Mouse (Mus musculus) CH12.LX (cell line): ENCODE results near the gene Tle3. TPM values are rescaled to one million over a fixed set of nuclear protein-coding genes. Genes with fewer than 3 reads are reported as not detected.
A peak's percentile ranks its signal among the peaks of the same experiment; 100 is the strongest.

Source experiments
- DNase-seq: peaks from one replicate; pipeline ENCODE4 v3.0.0-alpha.2; 2013; ENCODE audit errors: extremely low read depth
- H3K27ac ChIP-seq: 2 replicates; pipeline ENCODE4 v1.5.1; 2012; ENCODE audit warnings: low read depth, mild to moderate bottlenecking, control low read depth, moderate library complexity; ENCODE audit not compliant: insufficient read depth
- H3K27me3 ChIP-seq: replicated peaks from 2 replicates; pipeline ENCODE3; 2012; ENCODE audit warnings: inconsistent platforms
- H3K36me3 ChIP-seq, 2 experiments: replicated peaks in 1 of 2; 2 replicates each; pipeline versions ENCODE3 to v1.6.1; 2012; ENCODE audit warnings: inconsistent platforms in 1 of 2, low read length in 1 of 2, mild to moderate bottlenecking in 1 of 2, mixed read lengths in 1 of 2, moderate library complexity in 1 of 2; ENCODE audit not compliant: control insufficient read depth in 1 of 2, insufficient read depth in 1 of 2
- H3K4me1 ChIP-seq, 2 experiments: 2 replicates each; pipeline ENCODE4 v1.6.1; 2012; ENCODE audit warnings: inconsistent platforms in 1 of 2, moderate library complexity in 1 of 2; ENCODE audit not compliant: insufficient read depth in 2 of 2, control insufficient read depth in 1 of 2
- H3K4me2 ChIP-seq: 2 replicates; pipeline ENCODE4 v1.6.1; 2012; ENCODE audit warnings: low read depth, mild to moderate bottlenecking, control low read depth; ENCODE audit not compliant: poor library complexity, insufficient read depth, severe bottlenecking
- H3K4me3 ChIP-seq, 3 experiments: fragments of 150-350 bp in 1 of 3; sonication (generic) in 1 of 3; replicated peaks in 1 of 3; 2 replicates each; pipeline versions ENCODE3 to v1.5.1; 2011 to 2012; ENCODE audit warnings: low read depth in 2 of 3, low read length in 2 of 3, mild to moderate bottlenecking in 2 of 3, moderate library complexity in 2 of 3, control low read depth in 1 of 3, improper control_type of control experiment in 1 of 3, inconsistent platforms in 1 of 3, mixed read lengths in 1 of 3; ENCODE audit not compliant: poor library complexity in 1 of 3
- H3K79me2 ChIP-seq: replicated peaks from 2 replicates; pipeline ENCODE4 v1.6.1; 2012; ENCODE audit warnings: mild to moderate bottlenecking, moderate library complexity; ENCODE audit not compliant: control insufficient read depth, poor library complexity, insufficient read depth, severe bottlenecking; ENCODE audit errors: extremely low read depth
- H3K9ac ChIP-seq: 2 replicates; pipeline ENCODE4 v1.6.1; 2012; ENCODE audit warnings: low read depth, mild to moderate bottlenecking, control low read depth, moderate library complexity; ENCODE audit not compliant: insufficient read depth
- H3K9me3 ChIP-seq: replicated peaks from 2 replicates; pipeline ENCODE3; 2012; ENCODE audit warnings: low read length, inconsistent platforms, mixed read lengths
- BHLHE40 ChIP-seq: IDR thresholded peaks from 2 replicates; pipeline ENCODE4 v1.6.1; 2011; ENCODE audit warnings: mild to moderate bottlenecking, low read depth, low read length, improper control_type of control experiment
- CHD1 ChIP-seq: IDR thresholded peaks from 2 replicates; pipeline ENCODE4 v1.6.1; 2012; ENCODE audit warnings: low read depth, low read length, improper control_type of control experiment, inconsistent platforms
- CHD2 ChIP-seq: IDR thresholded peaks from 2 replicates; pipeline ENCODE4 v1.6.1; 2011; ENCODE audit warnings: low read length, improper control_type of control experiment
- E2F4 ChIP-seq: IDR thresholded peaks from 2 replicates; pipeline ENCODE4 v1.6.1; 2011; ENCODE audit warnings: low read depth, low read length, improper control_type of control experiment; ENCODE audit not compliant: insufficient replicate concordance
- ELF1 ChIP-seq: IDR thresholded peaks from 2 replicates; pipeline ENCODE4 v1.6.1; 2014; ENCODE audit warnings: low read depth, mild to moderate bottlenecking, inconsistent platforms, low read length, improper control_type of control experiment
- EP300 ChIP-seq: IDR thresholded peaks from 2 replicates; pipeline ENCODE4 v1.6.1; 2011; ENCODE audit warnings: low read length, improper control_type of control experiment
- ETS1 ChIP-seq: conservative IDR thresholded peaks from 2 replicates; pipeline ENCODE4 v1.6.1; 2012; ENCODE audit warnings: low read depth, mild to moderate bottlenecking, inconsistent platforms, low read length, improper control_type of control experiment, moderate library complexity
- GABPA ChIP-seq: IDR thresholded peaks from 2 replicates; pipeline ENCODE4 v1.6.1; 2012; ENCODE audit warnings: low read depth, low read length, improper control_type of control experiment, inconsistent platforms; ENCODE audit not compliant: insufficient replicate concordance
- HCFC1 ChIP-seq: IDR thresholded peaks from 2 replicates; pipeline ENCODE4 v1.6.1; 2012; ENCODE audit warnings: low read depth, mild to moderate bottlenecking, inconsistent platforms, low read length, improper control_type of control experiment
- JUN ChIP-seq: IDR thresholded peaks from 2 replicates; pipeline ENCODE4 v1.6.1; 2011; ENCODE audit warnings: low read depth, mild to moderate bottlenecking, low read length, improper control_type of control experiment, moderate library complexity; ENCODE audit not compliant: insufficient read depth
- JUND ChIP-seq: conservative IDR thresholded peaks from 2 replicates; pipeline ENCODE4 v1.6.1; 2011; ENCODE audit warnings: low read depth, low read length, improper control_type of control experiment
- KAT2A ChIP-seq: IDR thresholded peaks from 2 replicates; pipeline ENCODE4 v1.6.1; 2012; ENCODE audit warnings: low read length, improper control_type of control experiment, inconsistent platforms; ENCODE audit not compliant: insufficient replicate concordance
- MAFK ChIP-seq: IDR thresholded peaks from 2 replicates; pipeline ENCODE4 v1.6.1; 2011; ENCODE audit warnings: low read length, improper control_type of control experiment; ENCODE audit not compliant: insufficient replicate concordance
- MAX ChIP-seq: IDR thresholded peaks from 2 replicates; pipeline ENCODE4 v1.6.1; 2011; ENCODE audit warnings: low read length, improper control_type of control experiment
- MAZ ChIP-seq: IDR thresholded peaks from 2 replicates; pipeline ENCODE4 v1.6.1; 2012; ENCODE audit warnings: low read depth, mild to moderate bottlenecking, inconsistent platforms, low read length, improper control_type of control experiment, moderate library complexity
- MEF2A ChIP-seq: IDR thresholded peaks from 2 replicates; pipeline ENCODE4 v1.6.1; 2014; ENCODE audit warnings: low read depth, mild to moderate bottlenecking, inconsistent platforms, low read length, improper control_type of control experiment, borderline replicate concordance
- MYC ChIP-seq: IDR thresholded peaks from 2 replicates; pipeline ENCODE4 v1.6.1; 2011; ENCODE audit warnings: low read depth, mild to moderate bottlenecking, improper control_type of control experiment, low read length
- NELFE ChIP-seq: IDR thresholded peaks from 2 replicates; pipeline ENCODE4 v1.6.1; 2011; ENCODE audit warnings: low read depth, low read length, improper control_type of control experiment
- PAX5 ChIP-seq: IDR thresholded peaks from 2 replicates; pipeline ENCODE4 v1.6.1; 2012; ENCODE audit warnings: low read length, inconsistent platforms, mixed read lengths
- POLR2A ChIP-seq: IDR thresholded peaks from 2 replicates; pipeline ENCODE4 v1.6.1; 2011; ENCODE audit warnings: low read depth, mild to moderate bottlenecking, improper control_type of control experiment, low read length
- POLR2AphosphoS2 ChIP-seq: IDR thresholded peaks from 2 replicates; pipeline ENCODE4 v1.6.1; 2011; ENCODE audit warnings: low read depth, low read length, improper control_type of control experiment
- RAD21 ChIP-seq: IDR thresholded peaks from 2 replicates; pipeline ENCODE4 v1.6.1; 2011; ENCODE audit warnings: low read depth, mild to moderate bottlenecking, low read length, improper control_type of control experiment, moderate library complexity
- RCOR1 ChIP-seq: conservative IDR thresholded peaks from 2 replicates; pipeline ENCODE4 v1.6.1; 2012; ENCODE audit warnings: low read depth, mild to moderate bottlenecking, inconsistent platforms, low read length, improper control_type of control experiment
- SIN3A ChIP-seq: IDR thresholded peaks from 2 replicates; pipeline ENCODE4 v1.6.1; 2012; ENCODE audit warnings: low read length, improper control_type of control experiment, inconsistent platforms
- TBP ChIP-seq: conservative IDR thresholded peaks from 2 replicates; pipeline ENCODE4 v1.6.1; 2011; ENCODE audit warnings: low read depth, low read length, improper control_type of control experiment
- TCF12 ChIP-seq: IDR thresholded peaks from 2 replicates; pipeline ENCODE4 v1.6.1; 2014; ENCODE audit warnings: low read depth, mild to moderate bottlenecking, inconsistent platforms, low read length, improper control_type of control experiment
- UBTF ChIP-seq: IDR thresholded peaks from 2 replicates; pipeline ENCODE4 v1.6.1; 2012; ENCODE audit warnings: low read depth, mild to moderate bottlenecking, inconsistent platforms, low read length, improper control_type of control experiment, moderate library complexity
- USF1 ChIP-seq: IDR thresholded peaks from 2 replicates; pipeline ENCODE4 v1.6.1; 2014; ENCODE audit warnings: low read depth, mild to moderate bottlenecking, inconsistent platforms, low read length, improper control_type of control experiment
- USF2 ChIP-seq: conservative IDR thresholded peaks from 2 replicates; pipeline ENCODE4 v1.6.1; 2011; ENCODE audit warnings: low read depth, low read length, improper control_type of control experiment
- ZKSCAN1 ChIP-seq: IDR thresholded peaks from 2 replicates; pipeline ENCODE4 v1.6.1; 2012; ENCODE audit warnings: low read depth, inconsistent platforms, low read length, improper control_type of control experiment, borderline replicate concordance
- ZMIZ1 ChIP-seq: IDR thresholded peaks from 2 replicates; pipeline ENCODE4 v1.6.1; 2012; ENCODE audit warnings: low read depth, mild to moderate bottlenecking, inconsistent platforms, low read length, improper control_type of control experiment
- ZNF384 ChIP-seq: IDR thresholded peaks from 2 replicates; pipeline ENCODE4 v1.6.1; 2012; ENCODE audit warnings: low read depth, low read length, improper control_type of control experiment, inconsistent platforms
- dilution Hi-C: fragments of 300-500 bp; cut with MboI; formaldehyde crosslinking; loops from 2 replicates; pipeline ENCODE4 v1.14.3; 2020; ENCODE audit warnings: low sequenced_read_pairs; ENCODE audit not compliant: extremely low pct_unique_long_range_greater_than_20kb, extremely low pct_ligation_motif_present
- in situ Hi-C: fragments of 300-500 bp; cut with MboI; formaldehyde crosslinking; loops from 3 replicates; pipeline ENCODE4 v1.14.3; 2019; ENCODE audit warnings: low sequenced_read_pairs, low pct_ligation_motif_present, low pct_unique_long_range_greater_than_20kb, mixed read lengths
- polyA plus RNA-seq: library from polyadenylated mRNA; unstranded; fragments of >175 nt; gene quantifications from 2 replicates; pipeline ENCODE4 v1.2.1, GENCODE M21; 2012; ENCODE audit warnings: low read depth; ENCODE audit not compliant: insufficient read length
- total RNA-seq, 2 experiments: library from RNA; depleted of rRNA; stranded (reverse); fragments of 300-350 nt in 1 of 2; fragments of >200 nt in 1 of 2; gene quantifications; 2 replicates each; pipeline ENCODE4 v1.2.3; 2012 to 2014

The Tle3 gene
- total and polyA plus RNA-seq, 3 experiments: 8.1 to 29.1 (median 22.8) TPM

GRCm38 (mm10) chr9:61370454-61370888, 1.7 kb upstream of the Tle3 start (continued):
- TF ChIP-seq TCF12 (peak; percentile 74; the same call in 1 of the 2 replicates), USF2 (no peak; the same call in 1 of the 2 replicates), MYC (peak; percentile 86; the same call in 1 of the 2 replicates), MAFK (peak; percentile 51; the same call in 1 of the 2 replicates), SIN3A (peak; percentile 35; the same call in 1 of the 2 replicates), E2F4 (no peak), CHD1 (no peak), TBP (peak; percentile 69; the same call in 1 of the 2 replicates), PAX5 (no peak), ETS1 (peak; percentile 43), HCFC1 (peak; percentile 46; the same call in 1 of the 2 replicates), GABPA (no peak), POLR2A (peak; percentile 72), ELF1 (peak; percentile 65), RCOR1 (peak; percentile 88), JUN (no peak), USF1 (no peak; the same call in 1 of the 2 replicates), UBTF (no peak), ZMIZ1 (no peak), KAT2A (no peak)

- peak overlapping the region; percentile 28 to 49 (median 43) for H3K4me3 ChIP-seq
- dilution Hi-C loops: no loop called here
- no peaks in the 10 kb centered on the region for H3K27me3 ChIP-seq
- peaks cover 0 to 8% of the 10 kb centered on the region in 2 experiments for H3K36me3 ChIP-seq
- H3K4me2 ChIP-seq: peak overlapping the region; percentile 48
- H3K79me2 ChIP-seq: peaks cover 13% of the 10 kb centered on the region; the same call in 1 of the 2 replicates
- H3K9ac ChIP-seq: peak overlapping the region; percentile 35
- H3K27ac ChIP-seq: peak overlapping the region; percentile 87
- peaks cover 9 to 50% of the 10 kb centered on the region in 2 experiments; a peak in 3 of 4 replicates for H3K4me1 ChIP-seq
- H3K9me3 ChIP-seq: no peaks in the 10 kb centered on the region
- in situ Hi-C loops: loop anchor here (5.0 to 25.0 kb wide), 2 partner anchors 321 to 466 kb away; no protein-coding TSS in a partner anchor
- DNase-seq: peak; percentile 78
- peak; percentile 82; the same call in 1 of the 2 replicates for TF ChIP-seq MAZ
- TF ChIP-seq BHLHE40: peak; percentile 84
- TF ChIP-seq EP300: peak; percentile 11; the same call in 1 of the 2 replicates
- TF ChIP-seq UBTF: peak; percentile 96
- TF ChIP-seq CHD2: peak; percentile 25; the same call in 1 of the 2 replicates
- no peak for TF ChIP-seq JUN
- no peak for TF ChIP-seq JUND
- peak; percentile 38; the same call in 1 of the 2 replicates for TF ChIP-seq MEF2A
- TF ChIP-seq POLR2A: peak; percentile 38; the same call in 1 of the 2 replicates
- no peak; the same call in 1 of the 2 replicates for TF ChIP-seq ZNF384
- TF ChIP-seq SIN3A: peak; percentile 34
- no peak for TF ChIP-seq ZKSCAN1
- TF ChIP-seq NELFE: peak; percentile 66
- no peak for TF ChIP-seq USF1
- peak; percentile 51; the same call in 1 of the 2 replicates for TF ChIP-seq MAFK
- TF ChIP-seq ZMIZ1: no peak; the same call in 1 of the 2 replicates
- TF ChIP-seq POLR2AphosphoS2: no peak
- TF ChIP-seq E2F4: no peak
- TF ChIP-seq RCOR1: no peak; the same call in 1 of the 2 replicates
- no peak; the same call in 1 of the 2 replicates for TF ChIP-seq MAX
- peak; percentile 59 for TF ChIP-seq MYC
- TF ChIP-seq PAX5: no peak
- TF ChIP-seq RAD21: peak; percentile 0
Measured at GRCm38 (mm10) chr9:61370889-61371754, 1.0 kb upstream of the Tle3 start.
